Mouse (Mus musculus) intestine, embryonic 14.5 days (tissue): ENCODE data around the gene Phf11c. TPM values are rescaled to one million over a fixed set of nuclear protein-coding genes. Genes with fewer than 3 reads are reported as not detected.

Experiments
- ATAC-seq: fragments of 200-750 bp; cut with Nextera tagmentation; replicated peaks from 2 replicates; pipeline ENCODE4 v1.8.0; 2017; ENCODE audit warnings: low read depth, moderate number of reproducible peaks, moderate TSS enrichment, moderate library complexity; ENCODE audit not compliant: low FRiP score, low TSS enrichment
- DNase-seq: peaks from one replicate; pipeline ENCODE4 v3.0.0-alpha.2; 2018; ENCODE audit warnings: low spot score
- H3K27ac ChIP-seq: fragments of 300-500 bp; sonication (generic); 2 replicates; pipeline ENCODE4 v1.5.1; 2014; ENCODE audit warnings: low read depth, mild to moderate bottlenecking, control low read depth
- H3K27me3 ChIP-seq: fragments of 300-500 bp; sonication (generic); replicated peaks from 2 replicates; pipeline ENCODE4 v1.6.1; 2014; ENCODE audit warnings: low read length, control low read depth; ENCODE audit not compliant: control insufficient read depth, insufficient read depth
- H3K36me3 ChIP-seq: fragments of 300-500 bp; sonication (generic); 2 replicates; pipeline ENCODE4 v1.6.1; 2014; ENCODE audit warnings: low read length, control low read depth; ENCODE audit not compliant: control insufficient read depth, insufficient read depth
- H3K4me1 ChIP-seq: fragments of 300-500 bp; sonication (generic); replicated peaks from 2 replicates; pipeline ENCODE4 v1.6.1; 2014; ENCODE audit warnings: low read length, control low read depth, mixed read lengths; ENCODE audit not compliant: control insufficient read depth, insufficient read depth
- H3K4me2 ChIP-seq: fragments of 300-500 bp; sonication (generic); 2 replicates; pipeline ENCODE4 v1.6.1; 2014; ENCODE audit warnings: low read length
- H3K4me3 ChIP-seq: fragments of 300-500 bp; sonication (generic); 2 replicates; pipeline ENCODE4 v1.5.1; 2014; ENCODE audit warnings: low read depth, low read length, control low read depth, mixed read lengths
- H3K9ac ChIP-seq: fragments of 300-500 bp; sonication (generic); 2 replicates; pipeline ENCODE4 v1.6.1; 2014; ENCODE audit warnings: mild to moderate bottlenecking, low read length
- H3K9me3 ChIP-seq: fragments of 300-500 bp; sonication (generic); 2 replicates; pipeline ENCODE4 v1.6.1; 2016; ENCODE audit warnings: low read length, control low read depth; ENCODE audit not compliant: control insufficient read depth
- WGBS: fragments of 180-500 bp; shearing (Covaris S2); extraction: QIAGEN DNeasy Blood & Tissue Kit; methylation state at CpG from one replicate; pipeline ENCODE4 v1.1.7; 2014; 5-methylcytosine and 5-hydroxymethylcytosine counted together
- polyA plus RNA-seq: library from polyadenylated mRNA; unstranded; fragments of >200 nt; fragmentation: Nextera tagmentation; extraction: Ambion mirVana; gene quantifications from 2 replicates; pipeline ENCODE4 v1.2.1, GENCODE M21; 2014

The Phf11c gene
- 0.71 and 0.91 TPM in 2 replicates for polyA plus RNA-seq

- ATAC-seq = no peak
- DNase-seq = no peak
- H3K9me3 ChIP-seq = no peaks in the 10 kb centered on the region
- no peaks in the 10 kb centered on the region; the same call in 1 of the 2 replicates for H3K36me3 ChIP-seq
- H3K27me3 ChIP-seq = no peaks in the 10 kb centered on the region
- H3K9ac ChIP-seq = no peak within 1 kb of the TSS
- no peak within 1 kb of the TSS for H3K4me3 ChIP-seq
- H3K4me1 ChIP-seq = no peaks in the 10 kb centered on the region
- no peak within 1 kb of the TSS for H3K4me2 ChIP-seq
- WGBS = 81% methylated on average over 3 of the region's 3 CpGs
- no peak within 1 kb of the TSS for H3K27ac ChIP-seq
Observed at GRCm38 (mm10) chr14:59395281-59395680, at the start of gene Phf11c. Phf11c (minus strand) TSS chr14:59395381.

GRCm38 (mm10) chr14:59441472-59441805 lies 46.3 kb upstream of the Phf11c start:
- WGBS = 10% methylated on average over 6 of the region's 6 CpGs
- DNase-seq (no peak), ATAC-seq (no peak)

GRCm38 (mm10) chr14:59440558-59441471 lies 45.6 kb upstream of the Phf11c start, which contains the start of the genes Setdb2 and Cab39l:
Setdb2 (minus strand) TSS chr14:59440884.
Cab39l (plus strand) TSS chr14:59440972.
- H3K4me3 ChIP-seq = peak within 1 kb of the TSS; percentile 87
- peak within 1 kb of the TSS; percentile 82 for H3K27ac ChIP-seq
- H3K27me3 ChIP-seq = no peaks in the 10 kb centered on the region
- H3K9ac ChIP-seq = peak within 1 kb of the TSS; percentile 93
- DNase-seq (peak; percentile 93), ATAC-seq (peak; percentile 99)
- H3K36me3 ChIP-seq = no peaks in the 10 kb centered on the region
- H3K9me3 ChIP-seq = no peaks in the 10 kb centered on the region
- peaks cover 10% of the 10 kb centered on the region for H3K4me1 ChIP-seq
- under 1% methylated on average over 64 of the region's 66 CpGs for WGBS
- peak within 1 kb of the TSS; percentile 90 for H3K4me2 ChIP-seq

More at GRCm38 (mm10) chr14:59441472-59441805, 46.3 kb upstream of the Phf11c start:
- Histone ChIP-seq H3K4me3 (peak overlapping the region; percentile 87), H3K4me2 (peak overlapping the region; percentile 90), H3K9ac (peak overlapping the region; percentile 93), H3K27me3 (no peaks in the 10 kb centered on the region), H3K27ac (peak overlapping the region; percentile 82), H3K9me3 (no peaks in the 10 kb centered on the region), H3K4me1 (peaks cover 10% of the 10 kb centered on the region), H3K36me3 (no peaks in the 10 kb centered on the region)

- Histone ChIP-seq H3K9ac (peak overlapping the region; percentile 93), H3K4me3 (peak overlapping the region; percentile 87), H3K27me3 (no peaks in the 10 kb centered on the region), H3K9me3 (no peaks in the 10 kb centered on the region), H3K27ac (no peak overlapping the region), H3K4me2 (peak overlapping the region; percentile 90), H3K36me3 (no peaks in the 10 kb centered on the region), H3K4me1 (peaks cover 10% of the 10 kb centered on the region)
- DNase-seq = no peak
- 23% methylated on average over 7 of the region's 7 CpGs for WGBS
- ATAC-seq = peak; percentile 2; the same call in 1 of the 2 replicates
Observed at GRCm38 (mm10) chr14:59440039-59440438, 44.9 kb upstream of the Phf11c start.

GRCm38 (mm10) chr14:59438505-59438904 lies 43.3 kb upstream of the Phf11c start:
- H3K4me2 ChIP-seq = no peak overlapping the region
- H3K27ac ChIP-seq = no peak overlapping the region
- no peak overlapping the region for H3K4me3 ChIP-seq
- H3K9ac ChIP-seq = no peak overlapping the region
- H3K4me1 ChIP-seq = peaks cover 10% of the 10 kb centered on the region
- H3K9me3 ChIP-seq = no peaks in the 10 kb centered on the region
- ATAC-seq (no peak), DNase-seq (no peak)
- H3K27me3 ChIP-seq = no peaks in the 10 kb centered on the region
- 80% methylated on average over 2 of the region's 2 CpGs for WGBS
- H3K36me3 ChIP-seq = no peaks in the 10 kb centered on the region

DNA sequence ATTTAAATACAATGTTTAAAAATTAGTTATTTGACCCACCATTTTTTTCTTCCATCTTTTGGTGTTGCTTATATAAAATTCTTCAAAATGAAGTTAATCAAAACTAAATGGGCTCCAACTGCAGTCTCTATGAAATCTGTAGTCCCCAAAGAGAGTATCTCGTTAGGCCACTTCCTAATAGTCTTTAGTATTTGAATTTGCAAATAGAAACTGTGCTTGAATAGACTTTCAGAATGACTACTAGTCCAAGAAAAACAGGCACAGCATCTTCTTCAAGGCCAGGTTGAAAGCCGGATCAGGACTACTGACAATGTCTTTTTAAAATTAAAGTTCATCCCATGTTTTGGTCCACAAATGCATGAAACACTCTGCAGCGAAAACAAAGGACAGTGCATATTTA lies 42.2 kb upstream of the Phf11c start:
- Histone ChIP-seq H3K27me3 (no peaks in the 10 kb centered on the region), H3K9me3 (no peaks in the 10 kb centered on the region), H3K9ac (no peak overlapping the region), H3K36me3 (no peaks in the 10 kb centered on the region), H3K27ac (no peak overlapping the region), H3K4me1 (peaks cover 10% of the 10 kb centered on the region), H3K4me3 (no peak overlapping the region), H3K4me2 (no peak overlapping the region)
- ATAC-seq (no peak), DNase-seq (no peak)
- WGBS = 88% methylated on average over 3 of the region's 3 CpGs

DNA sequence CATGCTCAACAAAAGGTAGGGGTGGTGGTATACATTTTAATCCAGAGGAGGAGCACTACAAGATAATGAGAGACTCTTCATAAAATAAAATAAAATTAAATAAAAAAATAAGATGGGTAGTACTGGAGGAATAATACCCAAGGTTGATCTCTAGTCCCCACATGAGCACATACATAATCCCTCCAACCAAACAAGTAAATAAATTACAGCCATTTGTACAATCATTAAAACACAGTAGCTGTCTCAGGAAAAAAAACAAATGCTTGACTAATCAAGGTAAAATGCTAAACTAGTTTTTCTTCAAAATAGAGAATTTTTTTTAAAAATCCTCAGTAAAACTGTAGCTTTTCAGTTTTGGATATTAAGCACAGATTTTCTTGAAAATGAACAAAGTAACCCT lies 40.0 kb upstream of the Phf11c start:
- Histone ChIP-seq H3K27ac (no peak overlapping the region), H3K9ac (no peak overlapping the region), H3K27me3 (no peaks in the 10 kb centered on the region), H3K4me3 (no peak overlapping the region), H3K36me3 (no peaks in the 10 kb centered on the region), H3K4me2 (no peak overlapping the region), H3K9me3 (no peaks in the 10 kb centered on the region), H3K4me1 (peaks cover 8% of the 10 kb centered on the region; the same call in 1 of the 2 replicates)
- ATAC-seq = no peak
- no peak for DNase-seq

- ATAC-seq (no peak), DNase-seq (no peak)
- H3K27ac ChIP-seq = no peak overlapping the region
- no peak overlapping the region for H3K9ac ChIP-seq
- no peaks in the 10 kb centered on the region for H3K9me3 ChIP-seq
- H3K4me1 ChIP-seq = no peaks in the 10 kb centered on the region
- H3K4me3 ChIP-seq = no peak overlapping the region
- 0 out of 2 replicates have a peak, but pooled peaks cover 1% of the 10 kb centered on the region for H3K36me3 ChIP-seq
- 64% methylated on average over 2 of the region's 2 CpGs for WGBS
- H3K4me2 ChIP-seq = no peak overlapping the region
- H3K27me3 ChIP-seq = no peaks in the 10 kb centered on the region
Observed at GRCm38 (mm10) chr14:59433902-59434301, 38.7 kb upstream of the Phf11c start.
